Mouse (Mus musculus) spleen, adult 2 months (tissue): ENCODE data around the gene 4933427D14Rik.

Experiments
- CTCF ChIP-seq: fragments of 200-500 bp; IDR thresholded peaks from 2 replicates; pipeline ENCODE4 v1.5.1; 2011; ENCODE audit warnings: mild to moderate bottlenecking, inconsistent platforms; ENCODE audit not compliant: insufficient read depth, insufficient read length, insufficient replicate concordance; ENCODE audit errors: extremely low read depth
- POLR2A ChIP-seq: fragments of 200-500 bp; IDR thresholded peaks from 2 replicates; pipeline ENCODE4 v1.6.1; 2011; ENCODE audit warnings: low read depth, low read length, inconsistent platforms

GRCm38 (mm10) chr11:72206341-72207203, 687 bp downstream of the 4933427D14Rik start, which contains the start of gene Gm43951:
- TF ChIP-seq POLR2A (no peak), CTCF (no peak)
